Mouse (Mus musculus) adrenal gland, postnatal 0 days (tissue): Measurements from ENCODE around the gene Olfr551. TPM values are rescaled to one million over a fixed set of nuclear protein-coding genes. Genes with fewer than 3 reads are reported as not detected.

ENCODE experiments used
- polyA plus RNA-seq: library from polyadenylated mRNA; unstranded; fragments of >200 nt; fragmentation: Nextera tagmentation; extraction: Ambion mirVana; gene quantifications from 2 replicates; pipeline ENCODE4 v1.2.1, GENCODE M21; 2015

The Olfr551 gene
- polyA plus RNA-seq, result not detected in 2 replicates

GRCm38 (mm10) chr7:102591786-102592185 lies at the start of gene Olfr551:
Olfr551 (minus strand) TSS chr7:102591886.

GRCm38 (mm10) chr7:102638132-102638531 lies 46.4 kb upstream of the Olfr551 start, which contains the start of gene Olfr554:
Olfr554 (plus strand) TSS chr7:102638432.

DNA sequence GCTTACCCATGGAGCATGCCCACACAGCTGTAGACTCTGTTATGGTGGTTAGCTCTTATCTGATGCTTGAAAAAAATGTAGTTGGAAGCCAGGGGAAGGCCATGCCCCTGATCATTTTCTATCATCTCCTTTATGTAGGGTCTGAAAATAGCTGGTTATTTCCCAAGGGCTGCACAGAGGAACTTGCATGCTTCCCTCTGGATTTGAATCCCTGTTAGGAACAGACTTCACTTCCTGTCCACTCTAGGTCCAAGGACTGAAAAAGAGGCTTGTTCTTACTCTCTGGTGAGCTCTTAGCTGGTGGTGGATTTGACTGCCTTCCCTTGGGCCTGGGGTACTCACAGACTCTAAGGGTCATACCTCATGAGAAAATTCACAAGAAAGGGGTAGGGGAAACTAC lies 26.4 kb upstream of the Olfr551 start, which contains the start of gene Olfr553:
TSS of gene Olfr553 (minus strand) at position 101 of the 400 bp plus-strand sequence.

DNA sequence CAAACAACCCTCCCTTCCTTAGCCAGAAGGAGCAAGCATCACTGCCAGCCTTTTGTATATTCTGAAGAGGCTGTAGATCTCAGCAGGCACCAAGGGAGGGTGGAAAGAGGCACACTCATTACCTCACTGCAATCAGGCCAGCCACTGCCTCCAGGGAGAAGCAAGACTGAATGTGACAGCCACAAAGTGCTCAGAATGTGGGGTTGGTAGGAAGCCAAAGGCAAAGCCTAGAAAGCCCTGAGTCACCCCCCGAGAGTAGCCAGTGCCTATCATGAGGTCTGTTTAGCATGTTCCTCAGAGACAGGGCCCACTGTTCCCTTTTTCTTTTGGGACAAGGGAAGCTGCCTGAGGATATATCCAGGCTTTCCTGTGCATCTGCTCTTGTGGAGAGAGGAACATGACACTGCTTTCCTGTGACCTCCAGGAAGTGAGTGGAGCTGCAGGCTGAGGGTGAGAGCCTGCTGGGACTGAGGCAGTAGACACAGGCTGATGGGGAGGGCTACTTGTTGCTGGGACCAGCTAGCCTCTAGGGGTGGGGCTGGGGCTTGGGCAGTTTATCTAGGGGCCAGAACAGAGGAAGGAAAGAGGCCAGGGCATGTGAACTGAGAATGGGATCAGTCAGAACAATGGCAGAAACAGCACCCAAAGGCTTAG lies 5.8 kb upstream of the Olfr551 start, which contains the start of gene Olfr552:
TSS of gene Olfr552 (plus strand) at position 393 of the 654 bp plus-strand sequence.

DNA sequence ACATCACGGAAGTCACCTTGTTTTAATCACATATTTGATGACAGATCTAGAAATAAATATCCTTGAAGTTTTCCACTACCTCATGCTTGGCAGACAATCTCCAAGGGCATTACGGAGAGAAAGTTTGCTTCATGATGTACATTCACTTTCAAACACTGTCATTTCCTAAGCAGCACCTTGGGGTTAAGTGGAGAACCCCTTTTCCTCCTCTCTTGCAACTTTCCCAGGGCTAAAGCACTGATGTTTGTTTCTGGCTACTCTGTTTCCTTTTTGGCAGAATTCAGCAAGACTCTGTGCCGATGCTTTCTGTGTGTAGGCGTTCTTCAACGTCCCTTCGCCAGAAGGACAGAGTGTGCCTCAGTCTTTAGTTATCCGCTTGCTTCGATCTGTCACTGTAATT lies 20.5 kb downstream of the Olfr551 start, which contains the start of gene Olfr550:
TSS of gene Olfr550 (plus strand) at position 301 of the 400 bp plus-strand sequence.

DNA sequence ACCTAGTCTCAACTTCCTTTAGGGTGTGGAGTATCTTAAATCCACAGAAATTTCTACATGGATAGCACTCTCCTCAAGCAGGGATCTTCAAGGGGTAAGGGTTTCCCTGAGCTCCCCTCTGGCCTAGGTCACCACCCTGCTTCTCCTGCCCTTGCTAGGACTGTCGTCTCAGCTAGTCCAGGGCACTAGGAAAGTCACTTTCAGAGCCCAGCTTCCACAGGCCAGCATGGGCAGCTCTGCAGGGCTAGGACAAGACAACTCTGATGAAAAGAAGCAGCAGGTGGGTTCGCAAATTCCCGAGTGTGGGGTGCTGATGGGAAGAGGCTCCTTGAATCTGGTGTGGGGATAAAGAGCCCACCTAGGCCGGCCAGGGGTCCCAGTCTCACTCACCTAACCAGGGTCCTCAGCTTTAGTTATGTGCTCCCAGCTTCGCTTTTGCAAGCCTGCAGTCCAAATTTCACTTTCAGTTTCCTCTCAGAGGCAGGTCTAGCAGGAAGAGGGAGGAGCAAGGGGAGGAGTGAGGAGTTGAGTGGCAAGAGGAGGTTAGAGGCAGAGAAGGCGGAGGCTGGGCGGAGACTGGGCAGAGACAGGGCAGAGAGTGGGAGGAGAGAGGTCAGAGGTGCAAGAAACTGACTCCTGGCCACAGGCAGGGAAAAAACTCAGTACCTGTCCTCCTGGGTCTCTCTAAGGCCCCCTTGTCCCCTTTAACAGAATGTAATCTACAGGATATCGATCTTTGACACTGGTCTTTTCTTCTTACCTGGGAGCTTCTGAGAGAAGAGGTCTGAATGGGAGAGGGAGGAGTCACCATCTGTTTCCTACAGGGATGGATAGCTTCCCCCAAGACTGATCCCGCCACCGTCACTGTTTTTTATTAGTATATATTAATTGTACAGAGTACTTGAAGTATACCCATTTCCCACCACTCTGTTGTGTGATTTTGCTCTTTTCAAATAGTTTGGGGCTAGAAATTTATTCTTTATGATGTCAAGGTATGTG lies 26.4 kb downstream of the Olfr551 start, which contains the start of gene Trim21:
TSS of gene Trim21 (minus strand) at position 488 of the 999 bp plus-strand sequence.

GRCm38 (mm10) chr7:102549570-102549969 lies 42.1 kb downstream of the Olfr551 start, which contains the start of gene Olfr549:
Olfr549 (plus strand) TSS chr7:102549870.

GRCm38 (mm10) chr7:102540596-102540995 lies 51.1 kb downstream of the Olfr551 start, which contains the start of gene Olfr548-ps1:
Olfr548-ps1 (plus strand) TSS chr7:102540896.

DNA sequence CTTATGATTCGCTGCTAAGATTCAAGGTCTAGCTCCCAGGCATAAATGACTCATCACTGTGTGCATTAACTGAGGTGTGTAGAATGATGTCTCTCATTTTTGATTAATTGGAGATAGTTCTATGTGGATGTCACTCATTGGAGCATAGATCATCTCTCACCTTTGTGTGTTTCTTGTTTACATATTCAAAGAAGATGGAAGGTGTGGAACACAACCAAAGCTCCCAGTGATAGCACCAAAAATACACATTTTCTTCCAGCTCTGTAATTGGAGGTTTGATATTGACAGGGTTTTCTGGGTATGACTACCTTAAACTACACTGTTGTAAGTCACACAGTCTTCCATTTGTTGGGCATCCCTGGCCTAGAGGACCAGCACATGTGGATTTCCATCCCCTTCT lies 57.2 kb downstream of the Olfr551 start, which contains the start of gene Olfr547:
TSS of gene Olfr547 (plus strand) at position 301 of the 400 bp plus-strand sequence.

Other genes with a start within 250 kb of the Olfr551 start
- 43.2 and 47.8 TPM in 2 replicates for gene Rrm1, start 150.2 kb downstream of the Olfr551 start, polyA plus RNA-seq
- gene Olfr543, start 110.2 kb downstream of the Olfr551 start, polyA plus RNA-seq, result not detected in 2 replicates
- 0.08 TPM in 1 of 2 replicates, not detected in the other for gene Olfr544, start 103.6 kb downstream of the Olfr551 start, polyA plus RNA-seq
- not detected in 2 replicates for gene Olfr545, start 92.3 kb downstream of the Olfr551 start, polyA plus RNA-seq
- not detected in 2 replicates for gene Olfr547, start 57.1 kb downstream of the Olfr551 start, polyA plus RNA-seq
- not detected in 2 replicates for gene Olfr548-ps1, start 51.0 kb downstream of the Olfr551 start, polyA plus RNA-seq
- gene Olfr549, start 42.0 kb downstream of the Olfr551 start, polyA plus RNA-seq, result not detected in 2 replicates
- 0.90 and 1.3 TPM in 2 replicates for gene Trim21, start 26.4 kb downstream of the Olfr551 start, polyA plus RNA-seq
- not detected in 2 replicates for gene Olfr550, start 20.4 kb downstream of the Olfr551 start, polyA plus RNA-seq
- gene Olfr552, start 5.9 kb upstream of the Olfr551 start, polyA plus RNA-seq, result not detected in 2 replicates
- not detected in 2 replicates for gene Olfr553, start 26.3 kb upstream of the Olfr551 start, polyA plus RNA-seq
- gene Olfr554, start 46.5 kb upstream of the Olfr551 start, polyA plus RNA-seq, result not detected in 2 replicates
- gene Olfr555, start 66.9 kb upstream of the Olfr551 start, polyA plus RNA-seq, result not detected in 2 replicates
- not detected in 2 replicates for gene Olfr556, start 73.0 kb upstream of the Olfr551 start, polyA plus RNA-seq
- gene Trim68, start 95.4 kb upstream of the Olfr551 start, polyA plus RNA-seq, result 9.6 and 9.9 TPM in 2 replicates
- gene Olfr557, start 104.0 kb upstream of the Olfr551 start, polyA plus RNA-seq, result not detected in 2 replicates
- gene Olfr558, start 110.3 kb upstream of the Olfr551 start, polyA plus RNA-seq, result 0.25 and 0.54 TPM in 2 replicates
- gene Olfr33, start 127.2 kb upstream of the Olfr551 start, polyA plus RNA-seq, result not detected in 2 replicates
- not detected in 2 replicates for gene Olfr559, start 135.6 kb upstream of the Olfr551 start, polyA plus RNA-seq
- gene Olfr560, start 167.5 kb upstream of the Olfr551 start, polyA plus RNA-seq, result not detected in 2 replicates
- 1.7 and 8.6 TPM in 2 replicates for gene Olfr78, start 167.6 kb upstream of the Olfr551 start, polyA plus RNA-seq
- not detected in 2 replicates for gene Olfr561, start 179.3 kb upstream of the Olfr551 start, polyA plus RNA-seq
- gene Olfr564, start 211.6 kb upstream of the Olfr551 start, polyA plus RNA-seq, result not detected in 2 replicates